Mouse (Mus musculus) midbrain, embryonic 10.5 days (tissue): ENCODE data around the gene Mpl. TPM values are rescaled to one million over a fixed set of nuclear protein-coding genes. Genes with fewer than 3 reads are reported as not detected.

Source experiments
- DNase-seq: peaks from one replicate; pipeline ENCODE4 v3.0.0-alpha.2; 2017; ENCODE audit warnings: low spot score
- H3K27ac ChIP-seq: fragments of 300-500 bp; sonication (generic); replicated peaks from 2 replicates; pipeline ENCODE4 v1.5.1; 2016; ENCODE audit warnings: mild to moderate bottlenecking
- H3K27me3 ChIP-seq: fragments of 300-500 bp; sonication (generic); 2 replicates; pipeline ENCODE4 v1.6.1; 2016; ENCODE audit warnings: low read depth, mild to moderate bottlenecking; ENCODE audit not compliant: poor library complexity, severe bottlenecking
- H3K36me3 ChIP-seq: fragments of 300-500 bp; sonication (generic); 2 replicates; pipeline ENCODE4 v1.6.1; 2016; ENCODE audit warnings: mild to moderate bottlenecking, moderate library complexity
- H3K4me1 ChIP-seq: fragments of 300-500 bp; sonication (generic); 2 replicates; pipeline ENCODE4 v1.6.1; 2016
- H3K4me3 ChIP-seq: fragments of 300-500 bp; sonication (generic); 2 replicates; pipeline ENCODE4 v1.5.1; 2016; ENCODE audit warnings: mild to moderate bottlenecking, moderate library complexity
- H3K9me3 ChIP-seq: fragments of 300-500 bp; sonication (generic); replicated peaks from 2 replicates; pipeline ENCODE4 v1.6.1; 2016; ENCODE audit warnings: mild to moderate bottlenecking
- WGBS: fragments of 180-500 bp; shearing (Covaris S2); methylation state at CpG from one replicate; pipeline ENCODE4 v1.1.7; 2016; 5-methylcytosine and 5-hydroxymethylcytosine counted together
- polyA plus RNA-seq: library from polyadenylated mRNA; unstranded; fragments of >200 nt; fragmentation: Nextera tagmentation; extraction: Ambion mirVana; gene quantifications from 2 replicates; pipeline ENCODE4 v1.2.1, GENCODE M21; 2016

Gene Mpl
- polyA plus RNA-seq: 1.0 and 1.8 TPM in 2 replicates

DNA sequence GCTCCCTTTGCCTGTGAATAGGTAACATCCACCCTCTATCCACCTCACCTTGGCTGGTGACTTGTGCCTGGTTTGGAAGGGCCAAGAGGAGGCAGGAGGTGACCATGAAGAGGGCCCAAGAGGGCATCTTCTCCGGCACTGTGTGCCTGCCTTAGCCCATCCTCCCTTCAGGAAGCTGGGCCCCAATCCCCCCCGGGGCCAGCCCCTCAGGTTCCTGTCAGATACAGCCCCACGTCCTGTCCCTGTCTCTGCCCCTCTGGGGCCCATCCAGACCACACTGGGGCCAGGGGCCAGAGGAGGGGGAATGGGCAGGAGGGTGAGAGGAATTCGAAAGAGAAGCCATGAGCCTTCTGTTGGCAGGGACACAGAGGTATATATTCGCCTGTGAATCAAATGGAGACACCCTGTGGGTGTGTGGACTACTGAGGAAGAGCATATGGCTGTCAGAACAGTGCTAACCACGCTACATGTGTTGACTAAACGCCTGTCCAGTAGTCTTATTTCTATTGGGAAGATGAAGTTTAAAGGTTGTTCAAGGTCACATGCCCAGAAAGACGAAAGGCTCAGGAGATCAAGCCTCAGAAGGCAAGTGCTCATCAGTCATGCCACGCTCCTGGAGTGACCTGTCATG lies at the start of gene Mpl:
Mpl (minus strand) TSS at position 169 of the 631 bp plus-strand sequence.
- DNase-seq: no peak
- 83% methylated on average over 9 of the region's 9 CpGs for WGBS
- H3K27me3 ChIP-seq: no peaks in the 10 kb centered on the region
- H3K36me3 ChIP-seq: no peaks in the 10 kb centered on the region
- no peak within 1 kb of the TSS for H3K27ac ChIP-seq
- H3K4me3 ChIP-seq: no peak within 1 kb of the TSS
- H3K9me3 ChIP-seq: no peaks in the 10 kb centered on the region
- no peaks in the 10 kb centered on the region for H3K4me1 ChIP-seq

DNA sequence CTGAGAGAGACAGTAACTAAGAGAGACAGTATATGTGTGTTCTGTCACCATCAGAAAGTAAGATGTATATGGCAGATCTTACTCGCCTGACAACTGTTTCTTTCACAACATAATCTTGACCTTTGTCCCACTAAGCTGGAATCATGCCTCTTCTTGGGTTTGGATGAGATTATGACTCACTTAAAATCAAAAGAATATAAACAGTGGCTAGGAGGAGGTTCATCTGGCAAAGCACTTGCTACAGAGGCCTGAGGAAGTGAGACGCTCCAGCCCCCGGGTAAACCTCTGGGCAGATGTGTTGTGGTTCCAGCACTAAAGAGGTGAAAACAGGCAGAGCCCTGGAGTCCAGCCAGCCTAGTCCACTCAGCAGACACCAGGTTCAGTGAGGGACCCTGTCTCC lies 48.2 kb upstream of the Mpl start:
- H3K27ac ChIP-seq: no peak overlapping the region
- peaks cover 12% of the 10 kb centered on the region for H3K4me1 ChIP-seq
- no peak overlapping the region for H3K4me3 ChIP-seq
- 78% methylated on average over 3 of the region's 3 CpGs for WGBS
- no peaks in the 10 kb centered on the region for H3K9me3 ChIP-seq
- no peak for DNase-seq
- H3K36me3 ChIP-seq: no peaks in the 10 kb centered on the region
- no peaks in the 10 kb centered on the region for H3K27me3 ChIP-seq

GRCm38 (mm10) chr4:118500792-118501191 lies 43.5 kb upstream of the Mpl start:
- Histone ChIP-seq H3K9me3 (no peaks in the 10 kb centered on the region), H3K4me1 (peaks cover 8% of the 10 kb centered on the region; the same call in 1 of the 2 replicates), H3K27me3 (no peaks in the 10 kb centered on the region), H3K36me3 (no peaks in the 10 kb centered on the region), H3K27ac (no peak overlapping the region), H3K4me3 (no peak overlapping the region)
- DNase-seq: no peak
- 78% methylated on average over 9 of the region's 9 CpGs for WGBS

GRCm38 (mm10) chr4:118500171-118500724 lies 42.9 kb upstream of the Mpl start:
- no peak overlapping the region for H3K27ac ChIP-seq
- no peaks in the 10 kb centered on the region for H3K27me3 ChIP-seq
- 50% methylated on average over 6 of the region's 6 CpGs for WGBS
- H3K4me1 ChIP-seq: peaks cover 8% of the 10 kb centered on the region; the same call in 1 of the 2 replicates
- no peaks in the 10 kb centered on the region for H3K36me3 ChIP-seq
- H3K9me3 ChIP-seq: no peaks in the 10 kb centered on the region
- H3K4me3 ChIP-seq: no peak overlapping the region
- DNase-seq: no peak

DNA sequence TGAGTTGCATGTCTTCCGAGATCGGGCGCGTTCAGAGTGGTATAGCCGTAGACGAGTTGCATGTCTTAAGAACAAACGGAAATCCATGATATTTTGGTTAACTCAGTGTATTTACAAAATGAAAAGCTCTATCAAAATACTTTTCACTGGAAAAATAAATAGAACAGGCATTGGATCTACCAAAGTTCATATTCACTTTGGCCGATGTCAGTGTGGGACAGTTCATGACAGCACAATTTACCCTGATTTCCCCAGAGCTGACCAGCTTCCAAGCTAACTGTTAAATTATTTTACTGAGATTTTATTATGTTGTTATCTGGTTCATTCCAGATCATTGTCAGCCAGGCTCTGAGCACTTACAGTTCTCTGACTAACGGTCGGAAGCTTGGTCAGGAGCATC lies 33.1 kb upstream of the Mpl start:
- Histone ChIP-seq H3K27ac (no peak overlapping the region), H3K36me3 (no peaks in the 10 kb centered on the region), H3K27me3 (no peaks in the 10 kb centered on the region), H3K4me3 (no peak overlapping the region), H3K4me1 (0 out of 2 replicates have a peak, but pooled peaks cover 1% of the 10 kb centered on the region), H3K9me3 (no peaks in the 10 kb centered on the region)
- 95% methylated on average over 10 of the region's 10 CpGs for whole genome bisulfite sequencing
- DNase-seq: no peak

GRCm38 (mm10) chr4:118489717-118490132 lies 32.4 kb upstream of the Mpl start, which contains the start of gene Tie1:
TSS of gene Tie1 (minus strand) at chr4:118490061.
- H3K36me3 ChIP-seq: no peaks in the 10 kb centered on the region
- DNase-seq: no peak
- H3K9me3 ChIP-seq: no peaks in the 10 kb centered on the region
- WGBS: 80% methylated on average over 8 of the region's 8 CpGs
- no peak within 1 kb of the TSS for H3K27ac ChIP-seq
- no peaks in the 10 kb centered on the region for H3K27me3 ChIP-seq
- H3K4me3 ChIP-seq: no peak within 1 kb of the TSS
- 0 out of 2 replicates have a peak, but pooled peaks cover 5% of the 10 kb centered on the region for H3K4me1 ChIP-seq

DNA sequence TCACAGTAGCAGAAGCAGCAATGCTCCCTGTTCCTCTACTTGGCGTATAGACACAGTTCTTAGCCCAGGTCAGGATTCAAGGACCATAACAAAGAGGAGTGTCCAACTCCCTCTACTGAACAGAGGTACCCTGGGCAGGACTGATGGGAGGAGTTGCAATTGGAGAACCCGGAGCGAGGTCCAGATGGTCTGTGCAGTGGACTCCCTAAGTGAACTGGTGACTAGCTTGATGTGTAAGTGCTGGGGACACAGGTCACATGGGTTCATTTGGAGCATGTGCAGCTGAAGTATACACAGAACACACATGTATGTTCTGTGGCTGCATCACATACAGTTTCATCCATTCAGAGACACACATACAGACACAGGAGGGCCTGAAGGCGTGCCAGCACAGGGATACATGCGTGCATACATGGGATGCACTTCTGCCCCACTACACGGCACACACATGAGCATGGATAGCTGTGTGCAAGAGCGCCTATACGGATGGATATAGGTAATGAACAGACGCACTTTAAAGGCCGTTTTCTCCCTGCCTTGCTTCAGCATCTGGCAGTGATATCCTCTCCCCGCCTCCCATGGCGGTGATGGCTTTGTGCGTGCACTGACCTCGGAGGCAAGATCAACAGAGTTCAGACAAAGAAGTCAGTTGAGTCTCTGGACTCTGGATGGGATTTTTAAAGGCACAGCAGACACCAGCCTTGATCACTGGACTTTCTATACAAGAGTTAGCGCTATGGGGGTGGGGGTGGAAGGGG lies 19.6 kb upstream of the Mpl start:
- peaks cover 19% of the 10 kb centered on the region for H3K4me1 ChIP-seq
- H3K27me3 ChIP-seq: no peaks in the 10 kb centered on the region
- H3K36me3 ChIP-seq: no peaks in the 10 kb centered on the region
- WGBS: 47% methylated on average over 15 of the region's 15 CpGs
- H3K4me3 ChIP-seq: no peak overlapping the region
- H3K9me3 ChIP-seq: no peaks in the 10 kb centered on the region
- peak overlapping the region; percentile 82 for H3K27ac ChIP-seq
- peak; percentile 55 for DNase-seq

GRCm38 (mm10) chr4:118472687-118473086 lies 15.4 kb upstream of the Mpl start:
- no peak for DNase-seq
- H3K9me3 ChIP-seq: no peaks in the 10 kb centered on the region
- H3K27ac ChIP-seq: no peak overlapping the region
- 93% methylated on average over 11 of the region's 11 CpGs for WGBS
- no peaks in the 10 kb centered on the region for H3K36me3 ChIP-seq
- no peak overlapping the region for H3K4me3 ChIP-seq
- H3K27me3 ChIP-seq: no peaks in the 10 kb centered on the region
- H3K4me1 ChIP-seq: peaks cover 12% of the 10 kb centered on the region

DNA sequence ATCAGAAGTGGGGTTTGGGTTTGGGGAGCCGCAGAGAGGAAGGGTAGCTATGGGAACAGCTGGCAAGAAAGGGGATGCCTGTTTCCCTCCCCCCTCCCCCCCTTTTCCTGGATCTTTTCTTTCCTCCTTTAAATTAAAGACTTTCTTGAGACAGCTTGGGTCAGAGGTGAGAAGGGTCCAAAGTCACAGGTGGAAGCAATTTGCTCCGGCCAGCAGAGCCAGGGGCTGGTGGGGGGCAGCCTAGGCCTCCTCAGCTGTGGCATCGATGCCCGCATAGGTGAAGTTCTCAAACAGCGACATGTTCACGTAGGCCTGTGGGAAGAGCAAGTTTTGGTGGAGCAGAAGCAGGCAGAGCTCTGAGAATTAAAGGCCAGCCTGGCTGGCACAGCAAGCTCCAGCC lies 14.0 kb upstream of the Mpl start:
- DNase-seq: no peak
- Histone ChIP-seq H3K4me3 (no peak overlapping the region), H3K27ac (no peak overlapping the region), H3K36me3 (no peaks in the 10 kb centered on the region), H3K27me3 (no peaks in the 10 kb centered on the region), H3K4me1 (no peaks in the 10 kb centered on the region), H3K9me3 (no peaks in the 10 kb centered on the region)
- WGBS: 70% methylated on average over 6 of the region's 6 CpGs

DNA sequence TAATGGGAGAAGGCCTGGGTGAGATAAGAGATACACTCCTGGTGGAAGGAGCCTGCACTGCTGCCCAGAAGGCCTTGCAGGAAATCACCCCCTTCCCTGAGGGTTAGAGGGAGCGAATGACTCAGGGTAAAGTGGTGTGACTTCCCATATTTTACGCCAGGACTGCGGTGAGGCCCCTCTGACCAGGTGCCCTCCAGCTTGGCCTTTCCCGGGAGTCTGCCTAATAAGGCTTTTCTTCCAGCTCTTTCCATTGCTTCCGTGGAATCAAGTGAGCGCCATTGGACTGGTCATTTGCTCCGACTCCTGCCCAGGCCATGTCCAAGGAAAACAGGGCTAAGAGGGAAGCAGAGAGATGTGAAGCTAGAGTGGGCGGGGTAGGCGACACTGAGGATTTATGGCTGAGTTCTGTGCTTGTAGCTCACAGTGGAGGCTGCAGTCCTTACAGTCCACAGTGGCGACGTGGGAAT lies 8.4 kb upstream of the Mpl start:
- H3K4me3 ChIP-seq: no peak overlapping the region
- H3K4me1 ChIP-seq: 0 out of 2 replicates have a peak, but pooled peaks cover 9% of the 10 kb centered on the region
- no peak for DNase-seq
- H3K27me3 ChIP-seq: no peaks in the 10 kb centered on the region
- no peaks in the 10 kb centered on the region for H3K36me3 ChIP-seq
- H3K27ac ChIP-seq: no peak overlapping the region
- WGBS: 66% methylated on average over 11 of the region's 11 CpGs
- no peaks in the 10 kb centered on the region for H3K9me3 ChIP-seq

DNA sequence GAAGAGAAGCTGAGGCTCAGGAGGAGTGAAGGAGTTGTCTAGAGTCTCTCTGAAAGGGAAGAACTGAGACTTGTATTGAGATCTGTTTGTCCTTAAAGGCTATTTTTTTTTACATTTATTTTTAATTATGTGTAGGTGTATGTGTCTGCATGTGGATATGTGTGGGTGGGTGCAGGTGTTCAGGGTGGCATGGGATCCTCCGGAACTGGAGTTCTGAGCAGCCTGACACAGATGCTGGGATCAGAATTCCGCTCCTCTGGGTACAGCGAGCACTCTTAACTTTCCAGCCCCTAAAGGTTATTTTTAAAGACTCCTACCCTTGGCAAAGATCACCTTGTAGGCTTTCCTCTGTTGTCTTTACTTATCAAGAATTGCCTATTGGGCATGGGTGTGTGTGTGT lies 7.6 kb upstream of the Mpl start:
- H3K27ac ChIP-seq: no peak overlapping the region
- no peak overlapping the region for H3K4me3 ChIP-seq
- DNase-seq: no peak
- no peaks in the 10 kb centered on the region for H3K27me3 ChIP-seq
- no peaks in the 10 kb centered on the region for H3K36me3 ChIP-seq
- H3K4me1 ChIP-seq: 0 out of 2 replicates have a peak, but pooled peaks cover 9% of the 10 kb centered on the region
- 92% methylated on average over 3 of the region's 3 CpGs for WGBS
- no peaks in the 10 kb centered on the region for H3K9me3 ChIP-seq

DNA sequence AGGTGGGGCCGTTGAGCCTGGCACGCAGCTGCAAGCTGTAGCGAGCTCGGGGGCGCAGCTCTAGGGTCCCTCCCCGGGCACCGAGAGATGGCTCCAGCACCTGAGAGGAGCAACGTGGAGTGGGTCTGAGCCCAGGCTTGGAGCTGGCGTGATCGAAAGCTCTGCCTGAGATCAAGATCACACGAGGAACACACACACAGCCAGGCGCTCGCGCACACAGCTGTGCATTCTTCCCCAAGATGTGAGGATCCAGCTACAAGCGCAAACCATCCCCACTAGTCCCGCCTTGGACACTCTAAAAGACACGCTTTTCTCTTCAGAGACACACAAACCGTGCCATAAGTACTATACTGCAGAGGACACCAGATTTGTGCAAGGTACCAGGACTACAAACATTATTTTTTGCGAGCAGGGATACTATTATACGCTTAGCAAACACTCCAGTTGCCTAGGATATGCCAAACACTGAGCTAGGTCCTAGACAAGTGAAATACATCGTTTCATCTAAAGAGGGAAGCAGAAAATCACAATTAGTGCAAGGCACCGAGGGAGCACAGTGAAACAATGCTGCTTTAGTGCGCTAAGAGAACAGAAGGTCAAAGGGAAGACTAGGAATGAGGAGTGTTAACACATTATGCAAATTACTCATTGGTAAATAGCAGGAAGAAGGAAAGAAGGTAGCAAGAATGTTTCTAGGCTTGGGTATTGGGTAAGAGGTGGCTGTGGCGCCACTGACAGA lies 10.7 kb downstream of the Mpl start:
- Histone ChIP-seq H3K4me3 (peak overlapping the region; percentile 62), H3K9me3 (no peaks in the 10 kb centered on the region), H3K4me1 (peaks cover 18% of the 10 kb centered on the region), H3K36me3 (no peaks in the 10 kb centered on the region), H3K27me3 (peaks cover 10% of the 10 kb centered on the region; the same call in 1 of the 2 replicates), H3K27ac (peak overlapping the region; percentile 75)
- peak; percentile 31 for DNase-seq
- WGBS: 27% methylated on average over 24 of the region's 24 CpGs
